Mouse (Mus musculus): ENCODE data around the gene Gm2a.

DNA sequence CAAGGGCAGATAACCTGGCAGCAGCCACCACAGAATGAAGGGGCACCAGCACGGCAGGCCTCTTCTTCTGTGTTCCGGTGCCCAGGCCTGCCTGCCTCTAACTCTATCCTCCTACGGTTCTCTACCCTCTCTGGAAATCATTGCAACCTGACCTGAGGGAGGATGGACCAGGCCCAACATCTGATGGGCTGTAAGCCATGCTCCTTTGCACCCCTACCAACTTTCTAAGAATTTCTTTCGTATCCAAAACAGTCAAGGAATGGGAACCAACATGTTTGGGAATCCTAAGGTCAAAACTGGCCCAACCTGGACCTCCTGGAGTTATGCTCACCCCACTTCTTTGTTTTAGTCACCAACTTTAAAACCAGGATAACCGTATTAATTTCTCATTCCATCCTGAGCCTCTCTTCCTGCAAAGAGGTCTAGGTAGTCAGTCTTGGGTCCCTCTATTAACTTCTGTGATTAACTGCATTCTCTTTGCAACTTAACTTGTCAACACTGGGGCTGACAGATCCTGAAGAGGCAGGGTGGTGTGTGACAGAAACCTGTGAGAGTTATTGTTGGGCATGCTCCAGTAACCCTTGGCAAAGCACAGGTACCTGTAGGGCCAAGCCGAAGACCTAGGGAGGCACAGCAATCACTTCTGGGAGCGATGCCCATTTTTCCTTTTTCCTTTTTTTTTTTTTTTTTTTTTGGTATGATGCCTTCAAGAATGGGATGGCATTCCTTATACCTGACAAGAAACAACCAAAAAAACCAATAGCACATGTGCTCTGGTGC lies 11.8 kb downstream of the Gm2a start:
- TF ChIP-seq POLR2A (IDR thresholded peaks at IDR 0.05; ENCODE audit: borderline replicate concordance, insufficient read depth, low read length): no peak
- no peak for TF ChIP-seq CTCF (IDR thresholded peaks at IDR 0.05; ENCODE audit: borderline replicate concordance, insufficient read depth, low read depth, low read length)
